Mouse (Mus musculus): ENCODE results near the gene Cacna2d2.
"Not testable (repeated sequence)": the region's sequence is repeated elsewhere in the genome, so short reads cannot be mapped to it uniquely, and the experiment has no call there.

Gene Cacna2d2

GRCm38 (mm10) chr9:107554319-107554825 lies 155.0 kb downstream of the Cacna2d2 start:
- peak; percentile 93 to 94 for DNase-seq (ENCODE audit: low spot score in 2 of 2)

- peak; percentile 65 to 76 for DNase-seq (ENCODE audit: low spot score in 2 of 2)
Observed at GRCm38 (mm10) chr9:107555031-107555457, 155.6 kb downstream of the Cacna2d2 start.

DNA sequence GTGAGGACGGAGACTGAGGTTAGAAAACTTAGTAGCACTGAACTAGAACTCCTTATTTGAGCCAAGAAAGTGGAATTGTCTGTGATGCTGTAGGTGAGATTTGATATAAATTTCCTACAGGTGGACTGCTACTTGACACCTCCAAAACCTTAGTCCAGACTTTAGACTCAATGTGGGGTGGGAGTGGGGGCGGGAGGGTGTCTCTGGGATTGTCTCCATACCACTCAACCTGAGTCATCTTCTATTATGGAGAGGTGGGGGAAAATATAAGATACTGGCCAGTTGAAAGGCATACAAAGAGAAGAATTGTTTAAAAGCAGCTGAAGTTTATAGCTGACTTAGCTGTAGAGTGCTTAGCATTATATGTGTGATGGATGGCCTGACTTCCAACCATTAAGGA lies 156.3 kb downstream of the Cacna2d2 start:
- no peak for DNase-seq (ENCODE audit: low spot score in 2 of 2)

GRCm38 (mm10) chr9:107556346-107556745 lies 156.9 kb downstream of the Cacna2d2 start:
- no peak for DNase-seq (ENCODE audit: low spot score in 2 of 2)

- peak; percentile 89 to 93 for DNase-seq (ENCODE audit: low spot score in 2 of 2)
Observed at GRCm38 (mm10) chr9:107563029-107563581, 163.7 kb downstream of the Cacna2d2 start, which contains the start of gene Tusc2. TSS of gene Tusc2 (plus strand) at chr9:107563255.

DNA sequence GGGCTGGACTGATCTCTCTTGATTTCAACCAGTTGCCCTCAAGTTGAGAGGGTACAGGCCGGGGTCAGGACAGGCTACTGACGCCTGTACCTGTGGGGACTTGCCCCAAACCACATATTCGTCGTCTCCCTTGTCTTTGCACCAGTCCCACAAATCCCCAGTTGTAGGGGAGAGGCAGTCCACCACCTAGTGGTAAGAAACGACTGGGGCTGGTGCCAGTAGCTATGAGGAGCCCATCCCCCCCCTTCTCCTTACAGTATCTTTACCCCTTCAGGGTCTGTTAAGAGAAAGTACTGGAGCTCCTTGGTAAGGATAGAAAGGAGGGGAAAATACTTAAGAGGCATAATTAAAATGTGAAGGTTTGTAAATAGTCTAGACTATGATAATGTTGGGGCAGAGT lies 166.1 kb downstream of the Cacna2d2 start:
- not testable (repeated sequence) for DNase-seq (ENCODE audit: low spot score in 2 of 2)

GRCm38 (mm10) chr9:107566041-107566709 lies 166.8 kb downstream of the Cacna2d2 start:
- DNase-seq (ENCODE audit: low spot score in 2 of 2): peak; percentile 66 to 86

DNA sequence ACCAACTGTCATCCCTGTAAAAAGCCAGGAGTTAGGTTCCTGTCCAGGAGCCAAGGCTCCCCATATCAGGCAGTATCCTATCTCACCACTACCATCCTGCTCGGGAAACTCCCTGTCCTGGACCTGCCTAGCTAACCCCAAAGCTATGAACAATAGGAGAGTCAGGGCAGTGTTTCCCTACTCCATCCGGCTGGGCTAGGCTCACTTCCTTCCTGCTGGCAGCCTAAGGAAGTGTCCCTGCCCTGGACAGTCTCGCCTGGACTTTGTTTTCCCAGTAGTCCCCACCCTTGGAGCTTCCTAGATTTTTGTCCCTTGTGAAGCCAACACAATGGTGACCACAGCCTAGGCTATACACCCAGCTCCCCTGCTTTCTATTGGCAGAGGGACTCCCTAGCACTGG lies 167.4 kb downstream of the Cacna2d2 start:
- no peak for DNase-seq (ENCODE audit: low spot score in 2 of 2)

DNA sequence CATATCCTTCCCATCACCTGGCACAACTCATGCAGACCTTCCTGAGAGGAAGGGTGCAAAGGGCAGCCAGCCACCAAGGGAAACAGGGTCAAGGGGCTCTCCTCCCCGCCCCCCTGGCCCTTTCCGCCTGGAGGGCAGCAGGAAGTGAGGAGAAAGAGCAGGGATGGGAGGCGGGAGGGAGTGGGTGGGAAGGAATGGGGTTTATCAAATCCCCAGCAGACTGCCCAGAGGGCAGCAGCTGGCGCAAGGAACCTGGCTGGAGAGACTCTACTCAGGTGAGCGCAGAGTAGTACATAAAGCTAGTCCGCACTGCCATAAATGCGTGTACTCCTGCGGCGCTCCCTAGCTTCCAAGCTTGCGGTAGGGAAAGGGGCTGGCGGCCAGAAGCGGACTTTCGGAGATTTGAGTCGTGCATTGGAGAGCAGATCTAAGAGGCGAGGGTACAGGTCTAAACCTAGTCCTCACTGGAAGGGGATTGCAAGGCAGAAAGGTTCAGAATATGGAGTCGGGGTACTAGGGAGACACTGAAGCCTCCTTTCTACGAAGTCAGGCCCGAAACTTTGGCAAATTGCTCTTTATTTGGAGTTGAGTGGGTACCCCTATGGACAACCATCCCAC lies 168.4 kb downstream of the Cacna2d2 start, which contains the start of gene Hyal2:
Gene Hyal2, plus strand, starts transcription at position 244 of the 618 bp plus-strand sequence.
- DNase-seq (ENCODE audit: low spot score in 2 of 2): no peak

DNA sequence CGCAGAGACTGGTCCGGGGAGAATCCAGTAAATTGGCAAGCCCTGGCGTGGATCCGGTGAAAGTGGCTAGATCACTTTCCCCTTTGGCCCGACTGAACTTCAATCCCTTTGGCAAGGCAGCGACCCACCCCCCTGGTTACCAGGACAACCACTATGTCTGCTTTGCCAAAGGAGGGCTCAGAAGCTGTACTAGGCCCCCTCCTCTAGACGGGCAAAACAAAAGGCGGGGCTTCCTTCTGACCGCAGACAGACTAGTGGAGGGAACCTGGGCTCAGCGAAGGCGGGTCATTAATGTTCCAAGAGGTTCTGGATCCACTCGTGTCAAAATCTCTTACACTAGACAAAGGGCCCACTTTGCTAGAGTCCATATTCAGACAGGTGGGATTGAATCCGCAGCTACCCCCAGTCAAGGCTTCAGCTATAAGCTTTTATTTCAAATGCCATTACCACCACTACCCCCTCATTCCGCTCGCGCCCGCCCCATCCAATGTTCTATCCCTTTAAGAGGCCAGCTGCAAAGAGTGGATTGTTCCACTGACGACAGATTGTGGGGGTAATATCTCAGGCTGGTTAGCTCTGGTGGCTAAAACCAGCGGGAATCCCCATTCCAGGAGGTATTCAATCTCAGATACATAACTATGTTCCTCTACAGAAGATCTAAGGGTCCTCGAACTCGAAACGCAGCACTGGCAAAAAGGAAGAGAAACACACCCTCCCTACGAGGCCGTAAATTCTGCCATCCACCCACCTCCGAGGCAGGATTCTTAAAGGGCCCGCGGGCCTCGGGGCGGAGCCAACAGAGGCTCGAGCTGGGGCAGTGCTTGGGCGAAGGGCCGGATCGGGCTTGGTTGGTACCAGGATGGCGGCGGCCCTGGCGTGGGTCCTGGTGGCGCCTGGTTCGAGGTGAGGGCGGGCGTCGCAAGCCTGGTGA lies 169.2 kb downstream of the Cacna2d2 start:
- DNase-seq (ENCODE audit: low spot score in 2 of 2): peak; percentile 80 to 84

- DNase-seq (ENCODE audit: low spot score in 2 of 2): peak in 1 of 2 experiments; percentile 55
Observed at GRCm38 (mm10) chr9:107569270-107569669, 169.9 kb downstream of the Cacna2d2 start.

DNA sequence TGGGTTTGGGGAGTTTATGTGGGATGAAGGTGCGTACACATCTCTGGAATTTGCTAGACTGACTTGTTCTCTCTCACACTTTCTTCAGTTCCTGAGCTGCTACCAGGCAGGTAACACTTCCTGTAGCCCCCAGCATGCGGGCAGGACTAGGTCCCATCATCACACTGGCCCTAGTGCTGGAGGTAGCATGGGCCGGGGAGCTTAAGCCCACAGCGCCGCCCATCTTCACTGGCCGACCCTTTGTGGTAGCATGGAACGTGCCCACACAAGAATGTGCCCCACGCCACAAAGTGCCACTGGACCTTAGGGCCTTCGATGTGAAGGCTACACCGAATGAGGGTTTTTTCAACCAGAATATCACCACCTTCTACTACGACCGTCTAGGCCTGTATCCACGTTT lies 170.6 kb downstream of the Cacna2d2 start:
- no peak for DNase-seq (ENCODE audit: low spot score in 2 of 2)

- DNase-seq (ENCODE audit: low spot score in 2 of 2): no peak
Observed at GRCm38 (mm10) chr9:107570845-107571244, 171.4 kb downstream of the Cacna2d2 start.

DNA sequence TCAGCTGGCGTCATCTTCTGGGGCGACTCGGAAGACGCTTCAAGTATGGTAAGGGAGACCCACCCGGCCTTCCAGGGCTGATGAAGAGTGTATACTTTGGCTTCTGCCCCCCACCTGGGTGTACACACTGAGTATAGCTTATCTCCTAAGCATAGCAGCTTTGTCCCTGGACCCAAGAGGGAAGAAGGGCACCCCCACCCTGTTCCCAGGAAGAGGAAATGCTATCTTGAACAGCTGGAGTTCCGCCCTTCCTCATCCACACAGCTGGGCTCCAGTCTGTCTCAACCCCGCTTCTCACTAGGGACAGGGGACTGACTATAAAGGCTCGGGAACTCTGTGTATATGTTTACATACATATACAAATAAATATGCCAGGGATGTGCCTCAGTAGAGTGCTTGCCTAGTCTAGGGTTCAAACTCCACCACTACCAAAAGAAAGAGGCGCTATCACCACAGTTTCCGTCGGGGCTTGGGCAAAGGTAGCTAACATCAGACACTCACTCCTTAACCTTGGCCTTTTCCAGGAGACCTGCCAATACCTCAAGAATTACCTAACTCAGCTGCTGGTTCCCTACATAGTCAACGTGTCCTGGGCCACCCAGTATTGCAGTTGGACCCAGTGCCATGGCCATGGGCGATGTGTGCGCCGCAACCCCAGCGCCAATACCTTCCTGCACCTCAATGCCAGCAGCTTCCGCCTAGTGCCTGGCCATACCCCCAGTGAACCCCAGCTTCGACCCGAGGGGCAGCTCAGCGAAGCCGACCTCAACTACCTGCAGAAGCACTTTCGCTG lies 172.3 kb downstream of the Cacna2d2 start:
- DNase-seq (ENCODE audit: low spot score in 2 of 2): no peak

- no peak for DNase-seq (ENCODE audit: low spot score in 2 of 2)
Observed at GRCm38 (mm10) chr9:107572327-107572662, 172.9 kb downstream of the Cacna2d2 start.

GRCm38 (mm10) chr9:107573774-107574173 lies 174.4 kb downstream of the Cacna2d2 start:
- DNase-seq (ENCODE audit: low spot score in 2 of 2): not testable (repeated sequence)

- peak in 1 of 2 experiments; percentile 58 for DNase-seq (ENCODE audit: low spot score in 2 of 2)
Observed at GRCm38 (mm10) chr9:107575579-107576356, 176.4 kb downstream of the Cacna2d2 start.

DNA sequence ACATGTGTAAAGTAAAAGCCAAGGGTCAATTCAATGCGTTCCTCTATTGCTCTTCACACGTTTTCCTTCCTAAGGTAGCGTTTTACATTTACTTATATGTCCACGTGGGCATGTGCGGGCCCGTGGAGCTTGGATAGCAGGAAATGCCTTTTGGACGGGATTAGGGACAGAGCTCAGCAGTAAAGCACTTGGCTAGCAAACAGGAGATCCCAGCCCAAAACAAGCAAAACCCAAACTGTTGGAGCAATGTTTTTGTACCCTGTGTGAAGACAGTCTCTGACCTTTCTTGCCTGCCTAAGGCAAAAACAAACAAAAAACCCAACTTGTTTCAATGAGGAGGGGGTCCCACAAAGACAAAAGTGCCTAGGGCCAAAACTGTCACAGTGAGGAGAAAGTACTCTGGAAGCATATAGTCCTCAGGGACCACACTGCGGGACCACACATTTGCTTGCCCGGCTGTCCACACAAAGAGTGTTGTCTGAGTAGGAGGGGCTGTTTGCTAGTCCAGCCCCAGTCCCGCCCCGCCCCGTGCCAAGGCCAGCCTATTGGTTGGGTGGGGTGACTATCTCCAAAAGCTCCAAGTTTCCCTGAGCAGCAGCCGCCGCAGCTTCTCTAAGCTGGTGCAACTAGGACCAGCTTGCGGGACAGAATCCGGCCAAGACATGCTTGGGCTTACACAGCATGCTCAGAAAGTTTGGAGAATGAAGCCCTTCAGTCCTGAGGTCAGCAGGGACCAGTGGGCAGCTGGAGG lies 177.1 kb downstream of the Cacna2d2 start, which contains the start of gene Hyal1:
Gene Hyal1, plus strand, starts transcription at position 571 of the 751 bp plus-strand sequence.
- peak; percentile 83 to 88 for DNase-seq (ENCODE audit: low spot score in 2 of 2)

GRCm38 (mm10) chr9:107577871-107578270 lies 178.5 kb downstream of the Cacna2d2 start:
- no peak for DNase-seq (ENCODE audit: low spot score in 2 of 2)

All from urinary bladder, postnatal 4 days (tissue).